Mouse (Mus musculus): ENCODE measurements around the gene Adamtsl5. TPM values are rescaled to one million over a fixed set of nuclear protein-coding genes. Genes with fewer than 3 reads are reported as not detected.

The Adamtsl5 gene
- polyA plus RNA-seq, 1 experiment from 2014 or later: 1.8 TPM

GRCm38 (mm10) chr10:80385310-80385709 lies 37.1 kb upstream of the Adamtsl5 start:
- DNase-seq: no peak
- peak overlapping the region; percentile 76; the same call in 1 of the 2 replicates for H3K9ac ChIP-seq (replicated peaks)
- H3K9me3 ChIP-seq (ENCODE audit: low read length): no peaks in the 10 kb centered on the region
- peak overlapping the region; percentile 63 for H3K4me3 ChIP-seq (ENCODE audit: low read depth, low read length)
- ATAC-seq: no peak
- H3K36me3 ChIP-seq (replicated peaks; ENCODE audit: insufficient read depth, low read length): peaks cover 13% of the 10 kb centered on the region
- peaks cover 10% of the 10 kb centered on the region; the same call in 1 of the 2 replicates for H3K27me3 ChIP-seq (ENCODE audit: insufficient read depth, low read length)
- TF ChIP-seq EP300 (IDR thresholded peaks at IDR 0.05; ENCODE audit: low read depth) (no peak), CTCF (IDR thresholded peaks at IDR 0.05; ENCODE audit: low read depth) (no peak)
- peaks cover 46% of the 10 kb centered on the region for H3K4me1 ChIP-seq (ENCODE audit: insufficient read depth)
- 60% methylated on average over 7 of the region's 7 CpGs for WGBS (ENCODE audit: insufficient replicate concordance)
- no peak overlapping the region for H3K27ac ChIP-seq (ENCODE audit: low read depth)
- peak overlapping the region; percentile 99 for H3K4me2 ChIP-seq (ENCODE audit: low read depth, low read length)

GRCm38 (mm10) chr10:80384709-80385108 lies 36.5 kb upstream of the Adamtsl5 start:
- DNase-seq (no peak), ATAC-seq (peak; percentile 62)
- TF ChIP-seq EP300 (IDR thresholded peaks at IDR 0.05; ENCODE audit: low read depth) (peak; percentile 68), CTCF (IDR thresholded peaks at IDR 0.05; ENCODE audit: low read depth) (no peak)
- Histone ChIP-seq H3K36me3 (replicated peaks; ENCODE audit: insufficient read depth, low read length) (peaks cover 13% of the 10 kb centered on the region), H3K4me1 (ENCODE audit: insufficient read depth) (peaks cover 46% of the 10 kb centered on the region), H3K9ac (replicated peaks) (no peak overlapping the region), H3K27me3 (ENCODE audit: insufficient read depth, low read length) (peaks cover 10% of the 10 kb centered on the region; the same call in 1 of the 2 replicates), H3K27ac (ENCODE audit: low read depth) (no peak overlapping the region), H3K4me2 (ENCODE audit: low read depth, low read length) (no peak overlapping the region; the same call in 1 of the 2 replicates), H3K9me3 (ENCODE audit: low read length) (no peaks in the 10 kb centered on the region), H3K4me3 (ENCODE audit: low read depth, low read length) (no peak overlapping the region)
- WGBS (ENCODE audit: insufficient replicate concordance): 52% methylated on average over 7 of the region's 7 CpGs

- peaks cover 46% of the 10 kb centered on the region for H3K4me1 ChIP-seq (ENCODE audit: insufficient read depth)
- H3K27me3 ChIP-seq (ENCODE audit: insufficient read depth, low read length): peaks cover 10% of the 10 kb centered on the region; the same call in 1 of the 2 replicates
Observed at GRCm38 (mm10) chr10:80384115-80384639, 36.0 kb upstream of the Adamtsl5 start.

GRCm38 (mm10) chr10:80383431-80383830 lies 35.2 kb upstream of the Adamtsl5 start:
- Histone ChIP-seq H3K4me1 (ENCODE audit: insufficient read depth) (peaks cover 42% of the 10 kb centered on the region), H3K27ac (ENCODE audit: low read depth) (no peak overlapping the region), H3K36me3 (replicated peaks; ENCODE audit: insufficient read depth, low read length) (peaks cover 13% of the 10 kb centered on the region), H3K9me3 (ENCODE audit: low read length) (no peaks in the 10 kb centered on the region), H3K9ac (replicated peaks) (no peak overlapping the region), H3K27me3 (ENCODE audit: insufficient read depth, low read length) (peaks cover 10% of the 10 kb centered on the region; the same call in 1 of the 2 replicates), H3K4me2 (ENCODE audit: low read depth, low read length) (no peak overlapping the region), H3K4me3 (ENCODE audit: low read depth, low read length) (no peak overlapping the region)
- DNase-seq (no peak), ATAC-seq (no peak)
- 72% methylated on average over 4 of the region's 4 CpGs for WGBS (ENCODE audit: insufficient replicate concordance)
- TF ChIP-seq EP300 (IDR thresholded peaks at IDR 0.05; ENCODE audit: low read depth) (no peak), CTCF (IDR thresholded peaks at IDR 0.05; ENCODE audit: low read depth) (peak; percentile 32)

More at GRCm38 (mm10) chr10:80384115-80384639, 36.0 kb upstream of the Adamtsl5 start:
- Histone ChIP-seq H3K36me3 (replicated peaks; ENCODE audit: insufficient read depth, low read length) (peaks cover 13% of the 10 kb centered on the region), H3K4me3 (ENCODE audit: low read depth, low read length) (no peak overlapping the region), H3K27ac (ENCODE audit: low read depth) (no peak overlapping the region), H3K4me2 (ENCODE audit: low read depth, low read length) (no peak overlapping the region), H3K9ac (replicated peaks) (no peak overlapping the region), H3K9me3 (ENCODE audit: low read length) (no peaks in the 10 kb centered on the region)
- 83% methylated on average over 4 of the region's 4 CpGs for WGBS (ENCODE audit: insufficient replicate concordance)
- ATAC-seq (no peak), DNase-seq (peak; percentile 46)
- TF ChIP-seq EP300 (IDR thresholded peaks at IDR 0.05; ENCODE audit: low read depth) (no peak), CTCF (IDR thresholded peaks at IDR 0.05; ENCODE audit: low read depth) (no peak)

- Histone ChIP-seq H3K9me3 (ENCODE audit: low read length) (no peaks in the 10 kb centered on the region), H3K27me3 (ENCODE audit: insufficient read depth, low read length) (peaks cover 10% of the 10 kb centered on the region; the same call in 1 of the 2 replicates), H3K4me1 (ENCODE audit: insufficient read depth) (peaks cover 36% of the 10 kb centered on the region), H3K4me3 (ENCODE audit: low read depth, low read length) (no peak overlapping the region), H3K36me3 (replicated peaks; ENCODE audit: insufficient read depth, low read length) (peaks cover 13% of the 10 kb centered on the region), H3K9ac (replicated peaks) (no peak overlapping the region), H3K4me2 (ENCODE audit: low read depth, low read length) (no peak overlapping the region), H3K27ac (ENCODE audit: low read depth) (no peak overlapping the region)
- ATAC-seq (no peak), DNase-seq (no peak)
- 88% methylated on average over 7 of the region's 7 CpGs for WGBS (ENCODE audit: insufficient replicate concordance)
- TF ChIP-seq EP300 (IDR thresholded peaks at IDR 0.05; ENCODE audit: low read depth) (no peak), CTCF (IDR thresholded peaks at IDR 0.05; ENCODE audit: low read depth) (no peak)
Observed at GRCm38 (mm10) chr10:80382641-80383365, 34.6 kb upstream of the Adamtsl5 start.

GRCm38 (mm10) chr10:80377716-80378115 lies 29.5 kb upstream of the Adamtsl5 start:
- H3K9me3 ChIP-seq (ENCODE audit: low read length): no peaks in the 10 kb centered on the region
- WGBS (ENCODE audit: insufficient replicate concordance): 47% methylated on average over 10 of the region's 10 CpGs
- peaks cover under 1% of the 10 kb centered on the region; the same call in 1 of the 2 replicates for H3K27me3 ChIP-seq (ENCODE audit: insufficient read depth, low read length)
- H3K27ac ChIP-seq (ENCODE audit: low read depth): no peak overlapping the region
- no peak overlapping the region for H3K9ac ChIP-seq (replicated peaks)
- no peaks in the 10 kb centered on the region for H3K4me1 ChIP-seq (ENCODE audit: insufficient read depth)
- H3K36me3 ChIP-seq (replicated peaks; ENCODE audit: insufficient read depth, low read length): peaks cover 13% of the 10 kb centered on the region
- peak; percentile 77 for TF ChIP-seq CTCF (IDR thresholded peaks at IDR 0.05; ENCODE audit: low read depth)
- no peak for TF ChIP-seq EP300 (IDR thresholded peaks at IDR 0.05; ENCODE audit: low read depth)
- no peak overlapping the region for H3K4me2 ChIP-seq (ENCODE audit: low read depth, low read length)
- no peak for ATAC-seq
- H3K4me3 ChIP-seq (ENCODE audit: low read depth, low read length): no peak overlapping the region
- peak; percentile 61 for DNase-seq

Measured in liver, postnatal 0 days (tissue).